Mouse (Mus musculus): ENCODE measurements around the gene Gm648.
"Not testable (repeated sequence)": the region's sequence is repeated elsewhere in the genome, so short reads cannot be mapped to it uniquely, and the experiment has no call there.

Gm648 gene

DNA sequence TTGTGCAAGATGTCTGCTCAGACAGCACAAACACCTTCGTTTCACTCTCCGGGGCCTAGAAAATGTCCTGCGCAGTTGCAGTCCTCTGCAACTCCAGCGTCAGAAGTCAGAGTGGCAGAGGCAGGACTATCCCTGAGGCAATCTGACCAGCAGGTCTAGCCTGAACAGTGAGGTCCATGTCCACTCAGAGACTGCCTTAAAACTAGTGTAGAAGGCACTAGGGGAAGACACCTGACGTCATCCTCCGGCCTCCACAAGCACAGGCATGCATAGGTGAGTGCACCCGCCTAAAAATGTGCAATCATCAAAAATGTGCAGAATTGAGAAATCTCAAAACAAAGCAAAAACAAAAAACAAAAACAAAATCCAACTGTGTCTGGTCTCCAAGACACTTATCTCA is at the start of gene Gm648:
TSS of gene Gm648 (minus strand) at position 101 of the 400 bp plus-strand sequence.
- no peak for DNase-seq (ENCODE audit: low spot score in 2 of 2)

DNA sequence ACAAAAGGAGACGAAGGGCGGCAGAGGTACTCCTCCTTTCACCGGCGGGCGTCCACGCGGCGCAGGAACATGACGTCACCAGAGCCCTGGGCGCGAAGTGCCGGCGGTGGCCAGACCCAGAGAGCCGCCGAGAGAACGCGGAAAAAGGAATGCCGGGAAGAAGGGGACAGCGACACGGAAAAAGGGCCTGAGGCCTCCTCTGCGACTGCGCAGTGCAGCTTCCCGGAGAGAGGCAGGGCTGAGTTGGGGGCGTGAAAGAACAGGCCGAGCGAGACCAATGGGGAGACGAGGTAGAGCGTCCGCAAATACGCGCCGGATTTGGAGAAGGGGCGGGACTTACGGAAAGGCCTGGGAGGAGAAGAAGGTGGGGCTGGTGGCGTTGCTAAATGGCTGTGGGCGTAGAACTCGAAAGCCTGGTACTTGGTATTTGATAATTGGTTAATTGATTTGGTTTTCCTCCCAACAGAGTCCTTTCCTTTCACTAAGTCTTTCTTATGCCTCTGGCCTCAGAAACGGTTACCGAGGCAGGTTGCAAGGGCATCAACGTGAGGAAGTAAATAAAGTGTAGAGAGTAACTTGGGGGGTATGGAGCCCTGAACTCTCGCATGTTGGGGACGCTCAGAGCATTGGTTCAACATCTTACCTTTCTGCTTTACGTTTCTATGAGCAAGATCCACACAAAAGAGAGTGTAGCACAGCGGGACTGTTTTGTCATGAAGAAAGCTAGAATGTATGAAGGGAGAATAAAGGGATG is 48.7 kb upstream of the Gm648 start, which contains the start of gene Mmgt1:
TSS of gene Mmgt1 (minus strand) at position 183 of the 754 bp plus-strand sequence.
- peak; percentile 72 to 85 for DNase-seq (ENCODE audit: low spot score in 2 of 2)

DNA sequence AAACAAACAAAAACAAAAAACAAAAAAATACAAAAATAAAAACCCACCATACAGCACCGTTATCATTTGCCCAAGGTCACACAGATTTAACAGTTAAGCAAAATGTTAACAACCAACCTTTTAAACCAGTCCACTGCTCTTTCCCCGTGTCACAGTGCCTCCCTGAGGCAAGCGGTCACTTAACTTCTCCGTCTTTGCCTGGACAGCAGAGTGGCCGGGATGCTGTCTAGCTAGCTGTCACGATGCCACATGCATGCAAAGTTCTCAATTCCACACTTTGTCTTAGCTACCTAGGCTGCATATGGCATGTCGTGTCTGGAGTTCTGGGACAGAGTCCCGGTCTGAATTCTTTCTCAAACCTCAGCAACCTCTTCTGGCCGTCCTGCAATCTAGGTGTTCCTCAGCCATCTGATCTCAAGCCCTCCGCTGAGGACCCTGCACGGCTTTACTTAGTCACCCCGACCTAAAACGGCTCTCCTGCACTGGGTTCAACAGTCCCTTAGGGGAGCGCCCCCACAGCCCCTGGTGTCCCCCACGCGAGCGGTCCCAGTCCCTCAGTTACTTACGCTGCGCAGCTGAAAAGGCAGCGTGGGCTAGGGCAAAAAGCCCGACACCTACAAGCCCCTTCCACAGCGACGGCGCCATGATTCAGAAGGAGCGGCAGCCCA is 47.9 kb upstream of the Gm648 start:
- DNase-seq (ENCODE audit: low spot score in 2 of 2) = no peak

DNA sequence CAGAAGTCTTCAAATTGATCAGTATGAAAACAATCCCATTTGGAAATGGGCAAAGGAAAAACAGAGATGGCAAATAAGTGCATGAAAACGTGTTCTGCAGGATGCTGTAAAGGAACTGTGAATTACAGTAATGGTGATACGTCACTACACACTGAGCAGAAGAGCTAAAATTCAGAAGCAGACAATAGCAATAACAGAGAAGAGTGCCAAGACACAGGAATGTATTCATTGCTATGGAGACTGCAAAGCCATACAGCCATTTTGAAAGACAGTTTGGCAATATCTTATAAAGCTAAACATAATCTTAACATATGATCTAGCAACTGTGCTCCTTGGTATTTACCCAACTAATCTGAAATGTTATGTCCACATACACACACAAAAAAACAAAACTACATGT is 28.8 kb upstream of the Gm648 start:
- DNase-seq (ENCODE audit: low spot score in 2 of 2) = no peak

DNA sequence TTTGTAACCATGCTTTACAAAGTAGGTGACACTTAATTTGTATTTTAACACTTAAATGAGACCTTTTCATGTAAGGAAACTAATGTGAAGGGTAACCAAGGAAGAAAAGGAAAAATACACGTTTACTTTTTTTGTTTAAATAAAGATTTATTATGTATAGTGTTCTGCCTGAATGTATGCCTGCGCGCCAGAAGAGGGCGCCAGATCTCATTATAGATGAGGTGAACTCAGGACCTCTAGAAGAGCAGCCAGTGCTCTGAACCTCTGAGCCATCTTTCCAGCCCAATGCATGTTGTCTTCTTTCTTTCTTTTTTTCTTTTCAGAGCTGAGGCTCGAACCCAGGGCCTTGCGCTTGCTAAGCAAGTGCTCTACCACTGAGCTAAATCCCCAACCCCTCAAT is 23.1 kb upstream of the Gm648 start:
- DNase-seq (ENCODE audit: low spot score in 2 of 2) = no peak

DNA sequence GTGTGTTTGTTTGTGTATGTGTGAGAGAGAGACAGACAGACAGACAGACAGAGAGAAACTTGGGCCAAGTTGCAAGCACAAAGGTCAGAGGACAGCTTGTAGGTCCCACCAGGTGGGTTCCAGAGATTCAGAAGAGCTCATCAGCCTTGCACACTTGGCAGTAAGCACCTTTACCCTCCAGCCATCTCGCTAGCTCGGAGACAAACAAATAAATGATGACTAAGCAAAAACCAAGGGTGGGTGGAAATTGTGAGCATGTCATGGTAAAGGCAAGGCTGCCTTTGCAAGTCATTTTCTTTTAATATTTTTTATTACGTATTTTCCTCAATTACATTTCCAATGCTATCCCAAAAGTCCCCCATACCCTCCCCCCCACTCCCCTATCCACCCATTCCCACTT is 4.2 kb upstream of the Gm648 start:
- no peak for DNase-seq (ENCODE audit: low spot score in 2 of 2)

DNA sequence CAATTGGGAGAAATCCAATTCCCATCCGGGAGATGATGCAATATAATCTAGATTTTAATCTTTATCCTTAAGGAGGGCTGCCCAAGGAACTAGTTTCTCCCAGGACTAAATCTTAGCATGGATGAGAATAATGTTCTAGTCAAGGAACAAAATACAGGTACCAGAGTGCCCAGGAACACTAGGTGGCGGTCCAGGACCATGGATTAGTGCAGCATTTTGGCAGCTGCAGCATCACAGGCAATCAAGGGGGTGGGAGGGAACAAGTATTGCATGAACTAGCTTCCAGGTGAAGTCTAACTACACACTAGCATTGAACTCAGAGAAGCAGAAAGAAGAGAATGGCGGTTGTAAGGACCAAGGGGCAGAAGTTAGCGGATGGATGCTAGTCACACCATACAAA is 12.2 kb downstream of the Gm648 start:
- DNase-seq (ENCODE audit: low spot score in 2 of 2) = peak in 1 of 2 experiments; percentile 6

DNA sequence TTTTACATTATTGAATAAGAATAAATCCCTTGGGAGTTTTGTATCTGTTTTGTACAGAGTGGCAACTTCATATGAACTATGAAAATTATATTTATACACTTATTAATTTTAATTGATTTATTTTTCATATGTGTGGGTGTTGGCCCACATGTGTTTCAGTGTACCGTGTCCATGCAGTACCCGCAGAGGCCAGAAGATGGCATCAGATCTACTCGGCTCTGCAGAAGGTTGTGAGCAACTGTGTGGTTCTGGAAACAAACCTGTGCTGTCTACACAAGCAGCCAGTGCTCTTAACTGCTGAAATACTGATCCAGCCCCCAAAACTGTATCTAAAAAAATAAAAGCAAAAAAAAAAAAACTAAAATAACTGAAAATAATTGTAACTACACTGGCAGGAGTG is 18.1 kb downstream of the Gm648 start:
- DNase-seq (ENCODE audit: low spot score in 2 of 2) = peak; percentile 58 to 63

DNA sequence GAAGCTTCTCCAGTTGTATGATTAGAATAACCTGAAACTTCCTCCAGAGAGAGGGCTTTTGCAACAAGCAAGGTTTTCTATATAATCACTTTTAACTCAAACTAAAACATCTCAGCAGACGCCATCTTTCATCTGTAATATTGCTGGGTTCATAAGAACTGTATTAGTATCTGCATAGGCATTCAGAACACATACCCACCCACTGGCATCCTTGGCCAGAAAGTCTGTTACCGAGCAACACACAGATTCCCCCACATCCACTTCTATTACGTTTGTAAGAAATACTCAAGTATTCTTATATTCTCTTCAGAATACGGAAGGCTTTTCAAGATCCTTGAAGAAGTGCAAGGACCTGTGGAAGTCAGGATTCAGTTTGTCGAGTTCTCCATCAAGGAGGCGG is 25.0 kb downstream of the Gm648 start, which contains the start of gene Gm10477:
TSS of gene Gm10477 (plus strand) at position 301 of the 400 bp plus-strand sequence.
- not testable (repeated sequence) for DNase-seq (ENCODE audit: low spot score in 2 of 2)

DNA sequence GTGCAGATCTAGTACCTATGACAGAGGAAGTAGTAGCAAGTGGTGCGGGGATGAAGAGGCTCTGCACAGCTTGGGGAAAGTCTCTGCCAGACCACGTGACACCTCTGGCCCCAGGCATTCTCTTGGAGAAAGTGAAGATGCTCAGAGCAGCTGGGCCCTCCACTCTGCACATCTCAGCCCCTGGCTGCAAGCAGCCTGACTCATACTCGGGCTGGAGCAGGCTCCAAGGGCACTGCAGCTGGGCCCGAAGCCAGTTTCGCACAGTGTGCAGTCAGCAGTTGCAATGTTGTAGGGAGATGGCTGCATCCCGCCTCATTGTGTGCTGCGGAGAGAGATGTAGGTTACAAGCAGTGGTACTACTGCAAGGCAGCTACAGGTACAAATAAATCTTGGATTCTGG is 52.2 kb downstream of the Gm648 start:
- no peak for DNase-seq (ENCODE audit: low spot score in 2 of 2)

Measured in cerebellum, postnatal 4 days (tissue).